Mouse (Mus musculus): ENCODE measurements around the gene Atp13a3.

DNA sequence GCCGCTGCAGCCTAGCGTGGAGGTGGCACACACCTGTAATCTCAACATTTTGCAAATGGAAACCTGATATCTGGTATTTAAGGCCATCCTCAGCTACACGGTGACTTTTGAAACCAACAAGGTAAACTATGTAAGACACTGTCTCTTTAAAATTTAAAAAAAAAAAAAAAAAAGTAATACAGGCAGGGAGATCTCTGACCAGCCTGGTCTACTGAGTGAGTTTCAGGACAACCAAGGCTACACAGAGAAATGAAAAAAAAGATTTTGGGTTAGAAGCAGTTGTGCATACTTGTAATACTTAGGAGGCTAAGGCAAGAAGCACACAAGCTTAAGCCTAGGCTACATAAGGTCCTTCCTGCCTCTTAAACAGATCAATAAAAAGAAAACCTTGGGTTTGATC is 30.8 kb downstream of the Atp13a3 start:
- no peak for TF ChIP-seq GATA1 (IDR thresholded peaks at IDR 0.05; ENCODE audit: borderline replicate concordance, low read length)
- no peak for TF ChIP-seq FLI1 (IDR thresholded peaks at IDR 0.05; ENCODE audit: low read length)
